Mouse (Mus musculus) left cerebral cortex, adult 9 months (tissue): ENCODE measurements at regions not wholly inside any gene's neighbourhood (a gene's known extent, or its start where the extent isn't known, plus 50 kb on each side); places are given as distances from the start of the nearest gene placed in this dataset.

Source experiments
- DNase-seq, 2 experiments: peaks; one replicate each; pipeline ENCODE4 v3.0.0; 2022; ENCODE audit warnings: low spot score in 2 of 2

GRCm38 (mm10) chr15:88035486-88035885 lies 491.4 kb downstream of the Fam19a5 start:
- DNase-seq: no peak

DNA sequence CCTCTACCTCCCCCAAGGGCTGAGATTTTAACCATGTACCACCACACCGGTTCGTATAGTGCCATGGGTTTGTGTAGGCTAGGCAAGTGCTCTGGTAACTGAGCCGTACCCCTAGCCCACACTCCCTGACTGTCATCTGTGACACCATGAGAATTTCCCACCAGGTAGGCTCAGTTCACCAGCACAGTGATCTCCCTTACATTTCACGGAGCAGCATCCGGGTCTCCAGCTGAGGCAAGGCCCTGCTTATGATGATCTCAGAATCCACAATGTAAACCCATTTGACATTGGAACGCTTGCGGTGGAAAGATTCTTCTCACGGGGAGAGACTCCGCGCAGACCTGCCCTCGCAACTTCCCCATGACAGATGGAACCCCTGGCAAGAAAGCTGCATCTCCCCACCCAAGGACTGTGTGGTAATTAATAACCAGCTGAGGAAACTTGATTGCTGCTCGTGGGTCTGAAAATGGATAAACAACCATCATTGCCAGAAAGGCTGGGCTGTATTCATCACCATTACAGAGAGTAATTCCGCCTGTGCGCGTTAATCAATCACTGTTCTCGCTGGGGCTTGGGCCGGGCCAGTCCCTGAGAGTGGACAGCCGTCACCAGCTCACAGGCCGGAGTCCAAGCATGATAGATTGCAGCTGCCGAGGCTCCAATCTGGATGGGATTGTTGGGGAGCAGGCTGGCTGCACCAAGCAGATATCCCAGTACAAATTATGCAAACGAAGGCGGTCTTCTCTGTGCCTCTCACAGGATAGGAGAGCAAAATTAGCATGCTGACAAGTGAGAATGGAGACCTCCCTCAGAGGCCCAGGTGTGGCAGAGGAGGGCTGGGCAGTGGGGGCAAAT lies 492.3 kb downstream of the Fam19a5 start:
- DNase-seq: peak in 1 of 2 experiments; percentile 14

GRCm38 (mm10) chr15:88037606-88038005 lies 493.5 kb downstream of the Fam19a5 start:
- DNase-seq: no peak

- DNase-seq: no peak
These were observed 498.7 kb downstream of the Fam19a5 start for GRCm38 (mm10) chr15:88042821-88043220.

DNA sequence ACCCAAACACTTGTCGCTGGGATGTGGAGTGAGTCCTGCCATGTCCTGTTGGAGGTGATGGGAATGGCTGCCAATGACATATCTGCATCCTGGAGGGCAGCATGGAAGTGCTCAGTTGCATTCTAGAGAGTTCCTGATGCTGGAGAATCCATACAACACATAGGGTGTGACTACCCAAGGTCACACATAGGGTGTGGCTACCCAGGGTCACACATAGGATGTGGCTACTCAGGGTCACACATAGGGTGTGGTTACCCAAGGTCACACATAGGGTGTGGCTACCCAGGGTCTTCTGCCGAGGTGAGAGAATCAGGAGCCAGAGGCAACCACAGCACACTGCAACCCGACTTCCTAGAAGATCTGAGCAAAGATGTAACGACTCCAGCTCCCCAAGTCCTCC lies 514.0 kb downstream of the Fam19a5 start:
- DNase-seq: no peak

GRCm38 (mm10) chr15:88060935-88061334 lies 516.8 kb downstream of the Fam19a5 start:
- DNase-seq: peak in 1 of 2 experiments; percentile 6

DNA sequence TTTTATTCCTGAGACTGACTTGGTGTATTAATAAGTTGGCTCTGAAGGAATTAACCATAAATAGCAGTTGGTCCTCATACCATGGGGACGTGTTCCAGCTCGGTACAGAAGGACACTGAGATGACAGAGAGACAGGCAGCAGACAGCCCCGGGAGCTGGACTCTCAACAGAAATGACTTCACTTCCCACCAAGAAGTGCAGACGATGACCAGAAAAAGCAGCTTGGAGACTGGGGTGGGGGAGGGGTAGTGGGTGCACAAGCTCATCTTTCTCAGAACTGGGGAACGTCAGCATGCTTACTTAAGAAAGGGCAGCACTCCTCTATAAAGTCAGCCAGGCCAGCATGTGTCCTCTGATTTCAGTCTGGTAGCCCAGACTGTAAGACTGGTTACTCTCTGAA lies 518.9 kb downstream of the Fam19a5 start:
- DNase-seq: no peak

GRCm38 (mm10) chr15:88068476-88068875 lies 524.4 kb downstream of the Fam19a5 start:
- DNase-seq: no peak

DNA sequence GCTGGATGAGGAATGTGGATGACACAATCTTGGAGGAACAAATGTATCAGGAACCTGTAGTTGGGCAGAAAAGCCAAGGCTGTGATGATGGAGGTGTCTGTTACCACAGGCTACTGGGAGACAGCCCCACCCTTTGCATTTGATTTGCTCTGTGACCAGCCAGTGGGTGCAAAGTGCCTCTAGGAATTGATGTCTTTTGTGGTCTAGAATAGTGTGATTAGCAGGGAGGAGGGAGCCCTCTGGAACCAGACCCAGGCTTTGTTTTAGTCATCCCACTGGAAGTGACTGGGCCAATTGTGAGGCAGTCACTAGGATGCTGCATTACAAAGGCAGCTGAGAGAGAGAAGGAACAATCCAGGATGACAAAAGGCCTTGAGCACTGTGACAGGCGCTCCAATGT lies 527.4 kb upstream of the Zdhhc25 start:
- DNase-seq: no peak

DNA sequence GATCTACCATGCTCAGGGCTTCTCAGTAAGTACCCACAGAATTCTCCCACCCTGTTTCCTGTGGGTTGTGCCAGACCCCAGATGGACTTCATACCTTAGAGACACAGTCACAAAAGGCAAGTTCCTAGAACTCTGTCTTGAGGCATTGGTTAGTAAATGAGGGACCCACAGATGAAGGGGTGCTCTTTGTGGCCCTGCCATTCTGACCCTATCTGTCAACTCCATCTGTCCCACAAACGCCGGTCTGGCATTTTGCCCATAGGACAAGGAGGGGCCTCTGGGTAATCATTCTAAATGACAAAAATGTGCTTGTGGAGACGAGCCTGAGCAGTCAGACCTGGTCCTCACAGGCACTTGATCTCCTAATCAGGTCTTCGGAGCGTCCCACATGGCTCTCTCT lies 516.2 kb upstream of the Zdhhc25 start:
- no peak for DNase-seq

DNA sequence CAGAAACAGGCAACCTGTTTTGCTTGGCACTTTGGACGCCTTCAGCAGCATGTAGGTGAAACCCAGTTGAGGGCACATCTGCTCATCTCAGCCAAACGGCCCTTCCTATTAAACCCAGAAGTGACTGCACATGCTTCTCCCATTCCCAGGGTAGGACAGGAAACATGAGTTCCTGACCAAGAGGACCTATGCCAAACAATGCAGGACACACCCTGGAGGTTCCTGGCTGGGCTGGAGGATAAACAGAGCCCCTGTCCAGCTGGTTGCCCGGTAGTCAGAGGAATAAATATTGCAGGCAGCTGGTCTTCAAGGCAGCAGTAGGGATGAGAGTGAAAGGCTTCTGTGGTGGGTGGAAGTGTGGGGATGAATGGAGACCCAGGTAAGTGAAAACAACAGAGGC lies 514.5 kb upstream of the Zdhhc25 start:
- no peak for DNase-seq

- no peak for DNase-seq
These were observed 510.6 kb upstream of the Zdhhc25 start for GRCm38 (mm10) chr15:88089486-88089885.

DNA sequence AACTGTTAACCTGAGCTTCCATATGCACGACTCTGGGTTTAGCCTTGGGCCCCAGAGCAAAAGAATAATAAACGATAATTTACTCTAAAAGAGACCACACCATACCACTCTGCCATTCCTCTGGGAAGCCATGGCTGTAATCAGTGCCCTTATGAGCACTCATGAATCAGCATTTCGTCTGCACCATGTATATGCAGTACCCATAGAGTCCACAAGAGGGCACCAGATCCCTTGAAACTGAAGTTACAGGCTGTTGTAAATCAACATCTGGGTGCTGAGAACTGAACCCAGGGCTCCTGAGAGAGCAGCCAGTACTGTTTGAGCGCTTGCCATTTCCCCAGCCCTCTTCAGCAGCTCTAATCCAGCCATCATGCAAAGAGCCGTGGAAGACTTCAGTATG lies 508.7 kb upstream of the Zdhhc25 start:
- DNase-seq: no peak

- no peak for DNase-seq
These were observed 479.7 kb upstream of the Zdhhc25 start for GRCm38 (mm10) chr15:88120376-88120775.

DNA sequence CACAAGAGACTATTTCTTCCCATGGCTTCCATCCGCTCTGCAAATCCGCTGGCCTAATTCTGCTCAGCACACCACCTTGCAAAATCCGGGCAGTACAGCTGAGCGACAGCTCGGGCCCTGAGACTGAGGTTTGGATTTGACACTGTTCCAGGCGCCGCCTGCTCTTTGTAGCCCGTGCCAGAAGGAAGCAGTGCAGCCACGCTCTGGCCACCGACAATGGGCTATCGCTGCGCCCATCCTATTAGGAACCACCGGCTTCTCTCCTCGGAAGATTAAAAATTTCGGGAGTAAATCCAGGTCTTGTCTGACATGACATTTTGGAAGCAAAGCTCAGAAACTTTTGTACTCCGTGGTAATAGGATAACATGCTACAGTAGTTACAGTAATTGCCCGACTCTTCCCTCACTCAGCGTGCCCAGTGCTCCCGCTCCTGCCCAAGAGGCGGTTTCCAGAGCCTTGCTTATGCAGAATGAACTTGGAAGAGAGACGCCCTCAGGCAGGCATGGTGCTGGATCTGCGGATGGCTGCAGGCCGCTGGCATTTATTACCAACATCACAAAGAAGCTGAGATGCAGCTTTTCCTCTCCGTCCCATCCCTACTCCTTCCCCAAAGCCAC lies 476.1 kb upstream of the Zdhhc25 start:
- peak in 1 of 2 experiments; percentile 5 for DNase-seq

- peak in 1 of 2 experiments; percentile 85 for DNase-seq
These were observed 454.0 kb upstream of the Zdhhc25 start for GRCm38 (mm10) chr15:88146118-88146517.

- peak in 1 of 2 experiments; percentile 26 for DNase-seq
These were observed 448.9 kb upstream of the Zdhhc25 start for GRCm38 (mm10) chr15:88151199-88151598.

DNA sequence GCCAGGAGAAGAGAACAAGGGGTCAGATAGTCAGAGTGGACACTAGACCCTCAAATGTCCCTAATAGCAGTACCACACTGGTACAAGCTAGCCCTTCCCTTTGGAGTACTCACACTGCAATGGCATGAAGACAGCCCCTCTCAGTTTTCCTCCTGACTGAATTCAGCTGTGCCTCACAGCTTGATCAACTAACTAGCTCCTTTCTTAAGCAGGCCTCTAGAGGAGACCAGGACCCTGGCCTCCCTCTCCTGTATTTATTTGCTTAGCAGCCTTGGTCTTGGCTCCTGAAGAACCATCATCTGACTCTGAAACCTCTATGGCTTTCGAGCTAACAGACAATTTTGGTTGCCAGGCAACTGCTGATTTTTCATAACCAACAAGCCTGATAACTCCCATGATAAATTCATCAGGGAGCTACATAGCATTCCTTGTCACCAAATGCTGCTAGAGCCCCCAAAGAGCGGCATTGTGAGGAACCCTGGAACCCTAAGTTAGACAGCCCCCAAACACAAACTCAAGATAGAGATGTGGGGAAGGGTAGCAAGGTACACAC lies 440.4 kb upstream of the Zdhhc25 start:
- DNase-seq: no peak

DNA sequence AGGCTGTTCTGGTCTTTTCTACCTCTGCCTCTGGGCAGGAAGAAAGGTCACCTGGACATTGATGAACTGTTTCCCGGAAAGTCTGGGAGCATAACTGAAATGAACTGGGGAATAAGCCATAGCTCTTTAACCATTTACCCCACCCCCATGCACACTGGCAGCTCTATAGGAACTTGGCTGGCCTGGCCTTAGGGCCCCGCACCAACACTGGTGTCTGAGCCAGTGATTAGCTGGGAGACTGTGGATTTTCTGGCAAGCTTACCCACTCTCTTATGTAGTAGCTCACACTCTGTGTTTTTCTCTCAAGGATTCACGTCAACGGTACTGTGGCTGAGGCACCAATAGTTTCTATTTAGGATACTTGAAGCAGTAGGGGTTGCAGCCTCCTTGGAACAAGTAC lies 439.8 kb upstream of the Zdhhc25 start:
- DNase-seq: no peak

DNA sequence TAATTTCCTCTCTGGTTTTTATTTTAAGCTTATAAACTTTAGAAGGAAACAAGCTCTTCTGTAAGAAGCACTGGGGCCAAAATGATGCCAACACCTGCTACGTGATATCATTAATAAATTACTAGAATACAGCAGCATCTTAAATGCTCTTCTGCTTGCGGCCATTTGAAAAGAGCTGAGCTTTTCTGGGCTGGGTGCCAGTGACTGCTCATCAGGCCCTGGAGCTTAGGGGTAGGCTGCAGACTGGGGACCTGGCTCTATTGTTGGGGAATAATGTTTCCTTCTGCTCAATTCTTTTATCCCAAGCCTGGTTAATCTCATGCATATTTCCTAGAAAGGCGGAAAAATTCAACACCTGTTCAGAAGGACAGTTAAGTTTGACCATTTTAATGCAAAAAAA lies 436.7 kb upstream of the Zdhhc25 start:
- DNase-seq: no peak

- DNase-seq: no peak
These were observed 425.8 kb upstream of the Zdhhc25 start for GRCm38 (mm10) chr15:88174326-88174725.

GRCm38 (mm10) chr15:88175991-88176390 lies 424.1 kb upstream of the Zdhhc25 start:
- DNase-seq: no peak

DNA sequence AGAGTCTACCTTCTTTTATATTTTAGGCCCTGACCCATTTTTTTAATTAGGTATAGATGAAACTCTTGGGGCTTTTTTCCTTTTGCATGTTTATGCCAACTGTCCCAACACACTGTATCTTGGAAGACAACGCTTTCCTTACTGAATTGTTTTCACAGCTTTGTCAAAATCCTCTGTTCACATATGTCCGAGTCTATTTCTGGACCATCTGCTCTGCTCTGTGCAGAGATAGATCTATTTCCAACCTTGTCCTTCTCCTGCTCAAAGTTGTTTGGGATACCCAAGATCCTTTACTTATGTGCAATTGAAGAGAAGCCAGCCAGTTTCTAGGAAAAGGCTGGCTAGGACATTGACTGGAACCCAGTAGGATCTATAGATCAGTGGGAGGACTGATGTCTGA lies 403.6 kb upstream of the Zdhhc25 start:
- peak; percentile 33 to 50 for DNase-seq
